10 mouse cellular contexts compared by ENCODE assay signal in genomic region chr15:82856652-82857378, GRCm38 (mm10).
DNase-seq lines count a peak whose midpoint lies in the region; ATAC-seq and TF ChIP-seq lines count a peak whose summit lies in the region.
"Had no signal": no experiment of that assay in that cellular context is flagged by ENCODE, and none has a peak within 500 bp of the region (broad histone marks: within the 10 kb centered on the region; RNA-seq: fewer than 3 reads in every experiment).

No protein-coding gene starts in this region.

- no peak overlapping the region for H3K4me3 ChIP-seq in left cerebral cortex, adult 2 months
- no peak overlapping the region for H3K4me3 ChIP-seq in embryonic facial prominence, embryonic 10.5 days
- H3K4me3 ChIP-seq: liver, embryonic 15.5 days had no signal

- no peak for ATAC-seq in erythroblast, adult 5-6 weeks (replicated peaks; ENCODE audit: low FRiP score, poor library complexity, severe bottlenecking)

- peaks cover 54% of the 10 kb centered on the region for H3K36me3 ChIP-seq in embryonic facial prominence, embryonic 10.5 days (replicated peaks)

- no peak for TF ChIP-seq CTCF in left cerebral cortex, adult 2 months (IDR thresholded peaks at IDR 0.05)

- peaks cover 8% of the 10 kb centered on the region for H3K4me1 ChIP-seq in embryonic facial prominence, embryonic 10.5 days

- H3K9me3 ChIP-seq in embryonic facial prominence, embryonic 10.5 days, result no peaks in the 10 kb centered on the region
- H3K9me3 ChIP-seq: G1E; liver, embryonic 15.5 days had no signal

- intact Hi-C loops in left cerebral cortex, adult 2 months (cut with DNase I), result no loop called here
- intact Hi-C loops in heart, postnatal 36 days (cut with DNase I), result no loop called here

- WGBS in embryonic facial prominence, embryonic 10.5 days, result 63% methylated on average over 11 of the region's 11 CpGs

- no peaks in the 10 kb centered on the region for H3K27me3 ChIP-seq in embryonic facial prominence, embryonic 10.5 days (replicated peaks; ENCODE audit: low read depth, poor library complexity, severe bottlenecking)
- H3K27me3 ChIP-seq: liver, embryonic 15.5 days had no signal

- H3K27ac ChIP-seq in left cerebral cortex, adult 2 months, result peak overlapping the region; percentile 63
- no peak overlapping the region; the same call in 1 of the 2 replicates for H3K27ac ChIP-seq in embryonic facial prominence, embryonic 10.5 days (replicated peaks)
- H3K27ac ChIP-seq: liver, embryonic 15.5 days had no signal

- no peak for DNase-seq in left cerebral cortex, adult 2 months (ENCODE audit: extremely low spot score in 1 of 2, low spot score in 2 of 2)
- DNase-seq in left cerebral cortex, adult 11 months (ENCODE audit: low spot score), result no peak
- peak; percentile 15 for DNase-seq in embryonic facial prominence, embryonic 10.5 days (ENCODE audit: low spot score)
- peak; percentile 15 to 16 for DNase-seq in heart, postnatal 36 days
- DNase-seq in neural tube, embryonic 10.5 days (ENCODE audit: extremely low spot score, low spot score), result peak; percentile 17
- DNase-seq in urinary bladder, adult 18-20 months (ENCODE audit: low spot score in 2 of 2), result no peak
- DNase-seq in cerebellum, postnatal 36 days, result no peak

Comparison
In these comparisons a context has a peak if more than half of its experiments do, and no peak if none do; other contexts are left out.
1. DNase-seq: peak in embryonic facial prominence, embryonic 10.5 days (single experiment), heart, postnatal 36 days (2 of 2) and neural tube, embryonic 10.5 days (single experiment); none in left cerebral cortex, adult 2 months (0 of 2), left cerebral cortex, adult 11 months (single experiment), urinary bladder, adult 18-20 months (0 of 2) and cerebellum, postnatal 36 days (0 of 2).